Mouse (Mus musculus): ENCODE data around the gene Mb. TPM values are rescaled to one million over a fixed set of nuclear protein-coding genes. Genes with fewer than 3 reads are reported as not detected.

Gene Mb
- polyA plus RNA-seq (2015; fragmentation: Nextera tagmentation; extraction: Ambion mirVana): 977 and 1,096 TPM in 2 replicates

GRCm38 (mm10) chr15:77050570-77050969 is at the start of gene Mb:
TSS of gene Mb (minus strand) at chr15:77050670.
- Histone ChIP-seq H3K27ac (ENCODE audit: low read length) (no peak within 1 kb of the TSS), H3K4me2 (ENCODE audit: low read depth, low read length) (no peak within 1 kb of the TSS), H3K4me3 (ENCODE audit: low read length) (no peak within 1 kb of the TSS), H3K36me3 (ENCODE audit: control insufficient read depth, insufficient read depth) (no peaks in the 10 kb centered on the region), H3K27me3 (ENCODE audit: control insufficient read depth, insufficient read depth, low read length) (no peaks in the 10 kb centered on the region), H3K9ac (ENCODE audit: low read length) (no peak within 1 kb of the TSS), H3K9me3 (replicated peaks; ENCODE audit: control insufficient read depth, low read length) (no peaks in the 10 kb centered on the region), H3K4me1 (ENCODE audit: control insufficient read depth, insufficient read depth, low read length) (peaks cover 3% of the 10 kb centered on the region)
- 95% methylated on average over 10 of the region's 10 CpGs for WGBS
- no peak for ATAC-seq (replicated peaks; ENCODE audit: extremely low read depth, insufficient read depth, low FRiP score)

GRCm38 (mm10) chr15:77099756-77100155 is 49.3 kb upstream of the Mb start:
- H3K27me3 ChIP-seq (ENCODE audit: control insufficient read depth, insufficient read depth, low read length): no peaks in the 10 kb centered on the region
- no peak for ATAC-seq (replicated peaks; ENCODE audit: extremely low read depth, insufficient read depth, low FRiP score)
- no peak overlapping the region for H3K9ac ChIP-seq (ENCODE audit: low read length)
- no peak overlapping the region for H3K4me3 ChIP-seq (ENCODE audit: low read length)
- 65% methylated on average over 3 of the region's 3 CpGs for WGBS
- H3K27ac ChIP-seq (ENCODE audit: low read length): no peak overlapping the region
- H3K4me2 ChIP-seq (ENCODE audit: low read depth, low read length): no peak overlapping the region
- H3K4me1 ChIP-seq (ENCODE audit: control insufficient read depth, insufficient read depth, low read length): no peaks in the 10 kb centered on the region
- peaks cover 27% of the 10 kb centered on the region for H3K36me3 ChIP-seq (ENCODE audit: control insufficient read depth, insufficient read depth)
- H3K9me3 ChIP-seq (replicated peaks; ENCODE audit: control insufficient read depth, low read length): no peaks in the 10 kb centered on the region

DNA sequence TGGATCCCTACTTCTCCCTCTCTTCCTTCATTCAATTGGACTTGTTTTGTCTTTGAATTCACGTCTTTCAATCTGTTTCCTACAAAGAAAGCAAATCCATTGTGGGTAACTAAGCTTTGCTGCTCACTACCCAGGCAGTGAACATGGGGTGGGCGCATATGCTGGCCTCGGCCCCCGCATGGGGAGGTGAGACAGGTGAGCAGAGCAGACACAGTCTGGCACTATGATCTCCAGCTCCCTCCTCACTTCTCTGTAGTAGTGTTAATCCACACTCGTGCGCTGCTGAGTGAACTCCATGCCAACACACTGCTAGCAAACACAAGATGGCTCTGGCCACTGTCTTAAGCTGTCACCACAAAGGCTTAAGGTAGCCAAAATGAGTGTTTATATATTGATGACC is 46.9 kb upstream of the Mb start:
- no peak overlapping the region for H3K9ac ChIP-seq (ENCODE audit: low read length)
- H3K27ac ChIP-seq (ENCODE audit: low read length): no peak overlapping the region
- H3K36me3 ChIP-seq (ENCODE audit: control insufficient read depth, insufficient read depth): peaks cover 28% of the 10 kb centered on the region
- no peaks in the 10 kb centered on the region for H3K9me3 ChIP-seq (replicated peaks; ENCODE audit: control insufficient read depth, low read length)
- ATAC-seq (replicated peaks; ENCODE audit: extremely low read depth, insufficient read depth, low FRiP score): no peak
- H3K27me3 ChIP-seq (ENCODE audit: control insufficient read depth, insufficient read depth, low read length): no peaks in the 10 kb centered on the region
- H3K4me1 ChIP-seq (ENCODE audit: control insufficient read depth, insufficient read depth, low read length): no peaks in the 10 kb centered on the region
- no peak overlapping the region for H3K4me3 ChIP-seq (ENCODE audit: low read length)
- WGBS: 84% methylated on average over 6 of the region's 6 CpGs
- no peak overlapping the region for H3K4me2 ChIP-seq (ENCODE audit: low read depth, low read length)

DNA sequence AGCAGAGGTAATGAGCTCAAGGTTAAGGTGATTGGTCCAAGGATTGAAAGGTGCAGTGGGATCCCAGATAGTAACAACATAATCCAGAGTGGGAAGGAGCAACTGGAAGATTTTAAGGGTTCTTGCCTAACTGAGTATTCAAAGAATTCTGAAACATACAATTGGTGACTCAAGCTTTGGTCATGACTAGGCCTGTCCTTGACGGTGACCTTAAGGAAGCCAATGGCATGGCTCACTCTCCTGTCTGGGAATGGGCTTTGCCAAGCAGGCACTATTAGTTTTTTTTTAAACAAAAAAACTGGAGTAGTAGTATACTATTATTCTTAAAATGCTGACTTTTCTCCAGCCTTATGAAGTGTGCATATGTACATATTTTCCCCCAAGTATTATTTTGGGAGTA is 44.7 kb upstream of the Mb start:
- Histone ChIP-seq H3K4me2 (ENCODE audit: low read depth, low read length) (no peak overlapping the region), H3K27me3 (ENCODE audit: control insufficient read depth, insufficient read depth, low read length) (no peaks in the 10 kb centered on the region), H3K27ac (ENCODE audit: low read length) (no peak overlapping the region), H3K4me1 (ENCODE audit: control insufficient read depth, insufficient read depth, low read length) (peaks cover 6% of the 10 kb centered on the region; the same call in 1 of the 2 replicates), H3K9me3 (replicated peaks; ENCODE audit: control insufficient read depth, low read length) (no peaks in the 10 kb centered on the region), H3K4me3 (ENCODE audit: low read length) (no peak overlapping the region), H3K9ac (ENCODE audit: low read length) (no peak overlapping the region), H3K36me3 (ENCODE audit: control insufficient read depth, insufficient read depth) (peaks cover 22% of the 10 kb centered on the region)
- ATAC-seq (replicated peaks; ENCODE audit: extremely low read depth, insufficient read depth, low FRiP score): no peak
- WGBS: 94% methylated on average over 1 of the region's 1 CpGs

DNA sequence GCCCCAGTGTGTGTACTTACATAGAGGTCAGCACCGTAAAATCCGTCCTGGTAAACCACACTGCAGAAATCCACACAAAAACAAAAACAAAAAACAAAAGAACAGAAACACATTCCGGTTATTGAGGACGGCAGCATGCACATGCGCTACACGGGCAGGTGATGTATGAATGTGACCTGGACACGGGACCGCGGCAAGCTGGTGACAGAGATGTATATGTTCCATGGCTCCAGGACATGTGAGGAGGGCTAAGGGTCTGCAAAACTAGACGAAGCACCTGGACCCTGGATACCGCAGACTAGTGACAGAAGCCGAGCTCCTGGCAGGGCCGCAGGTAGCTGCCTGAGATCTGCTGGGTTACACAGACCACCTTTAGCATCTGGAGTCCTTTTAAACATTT is 44.0 kb upstream of the Mb start:
- Histone ChIP-seq H3K9me3 (replicated peaks; ENCODE audit: control insufficient read depth, low read length) (no peaks in the 10 kb centered on the region), H3K27me3 (ENCODE audit: control insufficient read depth, insufficient read depth, low read length) (no peaks in the 10 kb centered on the region), H3K9ac (ENCODE audit: low read length) (no peak overlapping the region), H3K4me3 (ENCODE audit: low read length) (no peak overlapping the region), H3K4me2 (ENCODE audit: low read depth, low read length) (no peak overlapping the region), H3K36me3 (ENCODE audit: control insufficient read depth, insufficient read depth) (peaks cover 22% of the 10 kb centered on the region), H3K27ac (ENCODE audit: low read length) (no peak overlapping the region), H3K4me1 (ENCODE audit: control insufficient read depth, insufficient read depth, low read length) (peaks cover 14% of the 10 kb centered on the region)
- ATAC-seq (replicated peaks; ENCODE audit: extremely low read depth, insufficient read depth, low FRiP score): no peak
- WGBS: 92% methylated on average over 13 of the region's 13 CpGs

- H3K9me3 ChIP-seq (replicated peaks; ENCODE audit: control insufficient read depth, low read length): no peaks in the 10 kb centered on the region
- no peaks in the 10 kb centered on the region for H3K27me3 ChIP-seq (ENCODE audit: control insufficient read depth, insufficient read depth, low read length)
- no peak overlapping the region for H3K9ac ChIP-seq (ENCODE audit: low read length)
- H3K4me1 ChIP-seq (ENCODE audit: control insufficient read depth, insufficient read depth, low read length): peaks cover 21% of the 10 kb centered on the region
- H3K4me3 ChIP-seq (ENCODE audit: low read length): no peak overlapping the region
- H3K4me2 ChIP-seq (ENCODE audit: low read depth, low read length): no peak overlapping the region
- H3K36me3 ChIP-seq (ENCODE audit: control insufficient read depth, insufficient read depth): peaks cover 16% of the 10 kb centered on the region; the same call in 1 of the 2 replicates
- no peak overlapping the region for H3K27ac ChIP-seq (ENCODE audit: low read length)
- no peak for ATAC-seq (replicated peaks; ENCODE audit: extremely low read depth, insufficient read depth, low FRiP score)
- 74% methylated on average over 4 of the region's 4 CpGs for WGBS
Measured at GRCm38 (mm10) chr15:77091394-77091793, 40.9 kb upstream of the Mb start.

GRCm38 (mm10) chr15:77090531-77090930 is 40.1 kb upstream of the Mb start:
- Histone ChIP-seq H3K4me3 (ENCODE audit: low read length) (no peak overlapping the region), H3K4me1 (ENCODE audit: control insufficient read depth, insufficient read depth, low read length) (peaks cover 27% of the 10 kb centered on the region), H3K9me3 (replicated peaks; ENCODE audit: control insufficient read depth, low read length) (no peaks in the 10 kb centered on the region), H3K9ac (ENCODE audit: low read length) (no peak overlapping the region), H3K36me3 (ENCODE audit: control insufficient read depth, insufficient read depth) (peaks cover 13% of the 10 kb centered on the region; the same call in 1 of the 2 replicates), H3K27me3 (ENCODE audit: control insufficient read depth, insufficient read depth, low read length) (no peaks in the 10 kb centered on the region), H3K4me2 (ENCODE audit: low read depth, low read length) (no peak overlapping the region), H3K27ac (ENCODE audit: low read length) (no peak overlapping the region)
- WGBS: 74% methylated on average over 5 of the region's 5 CpGs
- no peak for ATAC-seq (replicated peaks; ENCODE audit: extremely low read depth, insufficient read depth, low FRiP score)

- peaks cover 16% of the 10 kb centered on the region for H3K36me3 ChIP-seq (ENCODE audit: control insufficient read depth, insufficient read depth)
- H3K27me3 ChIP-seq (ENCODE audit: control insufficient read depth, insufficient read depth, low read length): no peaks in the 10 kb centered on the region
- WGBS: 66% methylated on average over 11 of the region's 11 CpGs
- H3K9ac ChIP-seq (ENCODE audit: low read length): no peak overlapping the region
- no peak overlapping the region for H3K4me3 ChIP-seq (ENCODE audit: low read length)
- no peak for ATAC-seq (replicated peaks; ENCODE audit: extremely low read depth, insufficient read depth, low FRiP score)
- no peak overlapping the region for H3K4me2 ChIP-seq (ENCODE audit: low read depth, low read length)
- H3K9me3 ChIP-seq (replicated peaks; ENCODE audit: control insufficient read depth, low read length): no peaks in the 10 kb centered on the region
- H3K4me1 ChIP-seq (ENCODE audit: control insufficient read depth, insufficient read depth, low read length): peaks cover 31% of the 10 kb centered on the region
- no peak overlapping the region for H3K27ac ChIP-seq (ENCODE audit: low read length)
Measured at GRCm38 (mm10) chr15:77089249-77089648, 38.8 kb upstream of the Mb start.

DNA sequence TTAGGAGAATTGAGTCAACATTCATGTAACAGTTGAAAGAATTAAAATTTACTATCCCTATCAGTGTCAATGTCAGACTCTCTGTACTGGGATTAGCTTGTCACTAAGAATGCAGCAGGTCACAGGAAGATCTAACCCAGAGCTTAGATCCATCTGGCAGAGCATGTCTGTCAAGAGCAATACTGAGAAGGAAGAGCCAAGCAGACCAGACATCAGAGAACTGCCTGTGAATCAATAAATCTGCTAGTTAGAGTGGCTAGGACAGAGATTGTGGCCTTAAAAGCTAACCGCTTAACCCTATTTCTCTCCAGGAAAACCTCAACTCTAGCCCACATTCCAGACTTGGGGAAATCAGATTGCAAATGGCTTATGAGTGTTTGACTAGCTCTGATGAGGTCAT is 36.0 kb upstream of the Mb start:
- Histone ChIP-seq H3K36me3 (ENCODE audit: control insufficient read depth, insufficient read depth) (peaks cover 24% of the 10 kb centered on the region), H3K9ac (ENCODE audit: low read length) (no peak overlapping the region), H3K27me3 (ENCODE audit: control insufficient read depth, insufficient read depth, low read length) (no peaks in the 10 kb centered on the region), H3K4me3 (ENCODE audit: low read length) (no peak overlapping the region), H3K4me1 (ENCODE audit: control insufficient read depth, insufficient read depth, low read length) (peaks cover 31% of the 10 kb centered on the region), H3K27ac (ENCODE audit: low read length) (peak overlapping the region; percentile 91), H3K9me3 (replicated peaks; ENCODE audit: control insufficient read depth, low read length) (no peaks in the 10 kb centered on the region), H3K4me2 (ENCODE audit: low read depth, low read length) (no peak overlapping the region)
- WGBS: 77% methylated on average over 1 of the region's 1 CpGs
- no peak for ATAC-seq (replicated peaks; ENCODE audit: extremely low read depth, insufficient read depth, low FRiP score)
